Mouse (Mus musculus) granulocyte monocyte progenitor cell, adult 5-6 weeks (primary cell): ENCODE measurements around the gene Usmg5. TPM values are rescaled to one million over a fixed set of nuclear protein-coding genes. Genes with fewer than 3 reads are reported as not detected.
"Not testable (repeated sequence)": the region's sequence is repeated elsewhere in the genome, so short reads cannot be mapped to it uniquely, and the experiment has no call there.

Experiments used
- ATAC-seq: replicated peaks from 2 replicates; pipeline ENCODE4 v1.8.0; 2016; ENCODE audit warnings: mild to moderate bottlenecking, moderate TSS enrichment, inconsistent platforms; ENCODE audit not compliant: poor library complexity, severe bottlenecking
- total RNA-seq, 2 experiments: library from RNA; stranded (forward) in 1 of 2; stranded (reverse) in 1 of 2; fragments of 200-712, 200-1000 nt in 1 of 2; fragments of >200 nt in 1 of 2; fragmentation: Nextera tagmentation in 1 of 2; gene quantifications; 2 replicates each; pipeline ENCODE4 v1.2.3; 2014 to 2017

Usmg5 gene
- total RNA-seq (2014; fragmentation: Nextera tagmentation) (747 and 798 TPM in 2 replicates), total RNA-seq (2017) (493 and 868 TPM in 2 replicates)

GRCm38 (mm10) chr19:47090550-47091156, at the start of gene Usmg5, which contains the start of gene Pdcd11:
Gene Usmg5 (minus strand): TSS chr19:47090647.
Gene Pdcd11 (plus strand): TSS chr19:47090768.
- peak; percentile 98 for ATAC-seq

DNA sequence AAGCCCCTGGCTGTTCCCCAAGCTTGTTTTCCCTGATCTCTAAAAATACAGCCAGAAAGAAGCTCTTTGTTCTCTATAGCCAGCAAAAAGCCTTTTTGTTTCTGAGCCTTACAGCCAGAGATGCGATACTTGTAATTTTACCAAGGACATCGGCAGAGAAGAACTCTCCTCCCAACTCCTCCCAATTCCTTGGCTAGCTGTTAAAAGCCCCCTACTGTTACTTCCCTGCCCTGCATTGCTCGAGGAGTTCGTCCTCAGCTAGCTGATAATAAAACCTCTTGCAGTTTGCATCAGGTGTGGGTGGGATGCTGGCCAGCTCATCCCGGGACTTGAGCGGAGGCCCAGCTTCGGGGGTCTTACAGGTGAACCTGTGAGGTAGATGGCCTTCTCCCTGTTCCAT, 49.2 kb upstream of the Usmg5 start:
- not testable (repeated sequence) for ATAC-seq

GRCm38 (mm10) chr19:47137771-47138421, 47.4 kb upstream of the Usmg5 start, which contains the start of gene Calhm2:
Gene Calhm2 (minus strand): TSS chr19:47138294.
- peak; percentile 57 for ATAC-seq

- ATAC-seq = peak; percentile 64
Observed at GRCm38 (mm10) chr19:47137051-47137581, 46.7 kb upstream of the Usmg5 start.

DNA sequence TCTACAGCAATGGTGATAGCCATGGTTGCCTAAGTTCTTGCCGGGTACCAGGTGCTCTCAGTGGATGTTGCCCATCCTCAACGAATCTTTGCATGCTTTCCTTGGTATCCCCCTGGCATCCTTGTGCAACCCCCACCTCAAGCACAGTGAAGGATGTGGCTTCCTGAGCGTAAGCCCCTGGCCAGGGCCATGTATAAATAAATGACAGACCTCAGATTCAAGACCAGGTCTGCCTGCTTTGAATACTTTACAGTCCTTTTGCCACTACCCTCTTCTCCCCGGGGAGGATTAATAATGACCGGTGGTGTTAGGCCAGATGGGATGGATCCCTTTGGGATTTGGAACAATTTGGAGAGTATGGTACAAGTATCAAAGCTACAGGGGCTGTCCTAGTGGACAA, 45.7 kb upstream of the Usmg5 start:
- ATAC-seq = no peak

DNA sequence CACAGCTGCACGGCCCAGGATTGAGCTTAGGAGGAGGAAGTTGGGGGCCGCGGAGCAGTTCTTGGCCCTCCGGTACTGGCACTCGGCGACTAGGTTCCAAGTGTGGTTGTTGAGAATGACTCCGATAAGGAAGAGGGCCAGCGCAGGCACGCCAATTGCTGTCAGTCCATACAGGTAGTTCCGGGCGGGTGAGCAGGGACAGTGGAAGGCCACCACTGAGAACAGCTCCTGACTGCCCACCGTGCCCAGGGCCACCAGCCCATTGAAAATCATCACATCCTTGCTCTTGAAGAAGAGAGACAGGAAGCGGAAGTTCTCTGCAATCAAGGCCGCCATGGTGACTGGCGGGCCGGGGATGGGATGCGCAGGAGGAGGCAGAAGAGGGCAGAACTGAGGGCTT, 45.1 kb upstream of the Usmg5 start:
- no peak for ATAC-seq

- ATAC-seq = peak; percentile 77
Observed at GRCm38 (mm10) chr19:47133161-47133560, 42.7 kb upstream of the Usmg5 start.

- ATAC-seq = no peak
Observed at GRCm38 (mm10) chr19:47130551-47131125, 40.2 kb upstream of the Usmg5 start.

GRCm38 (mm10) chr19:47128835-47129234, 38.4 kb upstream of the Usmg5 start:
- no peak for ATAC-seq

- no peak for ATAC-seq
Observed at GRCm38 (mm10) chr19:47128164-47128563, 37.7 kb upstream of the Usmg5 start.

DNA sequence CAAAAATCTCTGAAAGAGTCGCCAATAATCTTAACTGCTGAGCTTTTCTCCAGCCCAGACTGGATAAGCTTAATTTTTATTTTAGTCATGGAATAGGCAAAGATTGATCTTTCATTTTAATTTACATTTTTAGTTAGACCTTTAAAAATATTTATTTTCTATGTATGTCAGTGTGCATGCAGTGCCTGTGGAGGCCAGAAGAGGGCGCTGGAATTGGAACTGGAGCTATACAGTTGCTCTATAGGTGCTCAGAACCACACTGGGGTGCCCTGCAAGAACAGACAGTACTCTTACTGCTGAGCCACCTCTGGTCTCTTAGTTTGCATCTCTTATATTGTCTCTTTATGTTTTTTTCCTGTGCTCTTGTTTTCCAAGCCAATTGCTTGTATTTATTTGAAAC, 32.4 kb upstream of the Usmg5 start:
- peak; percentile 61; the same call in 1 of the 2 replicates for ATAC-seq

- ATAC-seq = peak; percentile 63
Observed at GRCm38 (mm10) chr19:47121054-47121453, 30.6 kb upstream of the Usmg5 start.

GRCm38 (mm10) chr19:47118634-47119033, 28.2 kb upstream of the Usmg5 start:
- no peak for ATAC-seq

DNA sequence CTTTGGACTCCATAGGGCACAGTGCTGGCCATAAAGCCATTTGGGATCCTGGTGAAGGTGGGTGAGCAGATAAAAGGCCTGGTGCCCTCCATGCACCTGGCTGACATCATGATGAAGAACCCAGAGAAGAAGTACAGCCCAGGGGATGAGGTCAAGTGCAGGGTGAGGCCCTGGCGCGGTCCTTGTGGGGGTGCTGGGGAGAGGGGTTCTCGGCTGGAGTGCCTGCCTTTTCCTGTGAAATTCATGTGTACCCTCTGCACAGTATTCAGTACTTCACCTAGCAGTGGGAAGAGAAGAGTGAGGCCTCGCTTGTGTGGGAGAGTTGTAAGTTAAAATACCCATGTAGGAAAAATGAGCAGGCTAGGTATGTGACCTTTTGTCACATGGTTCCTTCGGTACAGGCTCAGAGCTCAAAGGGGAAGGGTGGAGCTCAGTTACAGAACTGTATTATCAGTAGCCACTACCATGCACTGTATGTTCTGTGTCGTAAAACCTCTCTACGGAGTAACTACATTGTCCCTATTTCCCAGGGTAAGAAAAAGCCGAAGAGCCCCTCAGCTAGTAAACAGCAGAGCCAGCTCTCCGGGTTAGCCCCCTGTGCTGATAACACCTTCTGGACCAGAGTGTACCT, 14.3 kb upstream of the Usmg5 start:
- no peak for ATAC-seq

GRCm38 (mm10) chr19:47101080-47101479, 10.6 kb upstream of the Usmg5 start:
- ATAC-seq = no peak

GRCm38 (mm10) chr19:47089718-47090525, 525 bp downstream of the Usmg5 start:
- ATAC-seq = peak; percentile 54

GRCm38 (mm10) chr19:47088226-47088625, 2.2 kb downstream of the Usmg5 start:
- no peak for ATAC-seq

- ATAC-seq = peak; percentile 88
Observed at GRCm38 (mm10) chr19:47067924-47068611, 22.4 kb downstream of the Usmg5 start.

DNA sequence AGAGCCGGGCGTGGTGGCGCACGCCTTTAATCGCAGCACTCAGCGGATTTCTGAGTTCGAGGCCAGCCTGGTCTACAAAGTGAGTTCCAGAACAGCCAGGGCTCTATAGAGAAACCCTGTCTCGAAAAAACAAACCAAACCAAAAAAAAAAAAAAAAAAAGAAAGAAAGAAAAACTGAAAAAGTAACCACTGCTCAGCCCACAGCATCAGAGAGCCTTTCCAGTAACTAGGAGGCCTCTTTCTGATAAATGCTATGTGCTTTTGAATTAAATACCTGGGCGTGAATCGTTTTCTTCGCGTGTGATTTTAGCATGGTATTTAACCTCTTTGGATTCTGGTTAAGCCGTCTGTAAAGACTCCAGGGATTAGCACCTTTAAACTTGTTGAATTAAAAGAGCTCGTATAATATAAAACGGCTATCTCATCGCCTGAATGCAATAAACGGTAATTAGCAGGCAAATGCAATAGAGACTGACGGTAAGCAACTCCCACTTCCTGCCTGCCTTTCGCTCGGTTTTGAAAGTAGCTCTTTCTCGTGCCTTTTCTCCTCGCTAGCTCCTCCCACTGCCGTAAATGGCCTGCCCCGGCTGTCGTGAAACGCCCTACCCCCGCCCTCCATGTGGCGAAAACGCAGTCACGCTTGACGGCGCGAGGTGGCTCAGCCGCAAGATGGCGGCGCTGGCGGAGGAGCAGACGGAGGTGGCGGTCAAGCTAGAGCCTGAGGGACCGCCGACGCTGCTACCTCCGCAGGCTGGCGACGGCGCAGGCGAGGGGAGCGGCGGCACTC, 23.2 kb downstream of the Usmg5 start, which contains the start of gene Taf5:
Gene Taf5 (plus strand): TSS at position 651 of the 787 bp plus-strand sequence.
- peak; percentile 94 for ATAC-seq
